17 mouse cellular contexts compared by ENCODE assay signal in the genomic region with DNA sequence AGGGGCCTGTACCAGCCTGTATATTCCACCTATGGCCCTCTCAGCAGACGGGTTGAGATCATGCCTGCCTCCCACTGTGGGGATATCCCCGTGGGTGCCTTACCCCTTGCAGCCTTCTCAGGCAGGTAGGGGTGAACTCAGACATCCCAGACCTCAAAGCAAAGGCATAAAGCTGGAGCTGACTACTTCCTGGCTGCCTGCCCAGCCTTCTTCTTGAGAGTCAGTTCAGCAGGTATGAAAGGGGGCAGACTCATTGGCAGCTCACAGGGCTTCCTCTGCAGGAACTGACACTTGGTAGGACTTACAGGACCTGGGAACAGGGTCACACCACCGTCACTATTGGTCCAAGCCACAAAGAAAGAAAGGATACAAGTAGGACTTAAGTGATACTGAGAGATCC.
"Had no signal": no experiment of that assay in that cellular context is flagged by ENCODE, and none has a peak within 500 bp of the region (broad histone marks: within the 10 kb centered on the region; RNA-seq: fewer than 3 reads in every experiment).

No protein-coding gene starts in this region.

- H3K4me1 ChIP-seq: liver, embryonic 12.5 days; liver, embryonic 15.5 days had no signal

- ATAC-seq: intestine, postnatal 0 days; liver, embryonic 12.5 days; midbrain, embryonic 15.5 days had no signal

- H3K4me3 ChIP-seq: layer of hippocampus, adult 2 months; limb, embryonic 10.5 days; limb, embryonic 13.5 days; liver, embryonic 12.5 days; liver, embryonic 15.5 days; midbrain, embryonic 12.5 days; midbrain, embryonic 15.5 days; neural tube, embryonic 12.5 days; neural tube, embryonic 15.5 days had no signal

- H3K27me3 ChIP-seq: limb, embryonic 13.5 days; liver, embryonic 15.5 days; neural tube, embryonic 12.5 days had no signal

- H3K27ac ChIP-seq: kidney, postnatal 0 days; layer of hippocampus, adult 2 months; limb, embryonic 10.5 days; limb, embryonic 13.5 days; liver, embryonic 12.5 days; liver, embryonic 15.5 days; macrophage; midbrain, embryonic 12.5 days; midbrain, embryonic 15.5 days; neural tube, embryonic 12.5 days; neural tube, embryonic 15.5 days had no signal

- H3K9me3 ChIP-seq: limb, embryonic 10.5 days; limb, embryonic 13.5 days; liver, embryonic 12.5 days; liver, embryonic 15.5 days; midbrain, embryonic 12.5 days; midbrain, embryonic 15.5 days; neural tube, embryonic 12.5 days; neural tube, embryonic 15.5 days had no signal

- H3K4me2 ChIP-seq: limb, embryonic 13.5 days; liver, embryonic 12.5 days; liver, embryonic 15.5 days; lung, embryonic 14.5 days; midbrain, embryonic 12.5 days; midbrain, embryonic 15.5 days; neural tube, embryonic 12.5 days; neural tube, embryonic 15.5 days had no signal

- DNase-seq: kidney, adult 8-10 months; layer of hippocampus, adult 9-11 months; liver; lung, embryonic 14.5 days; thymus, postnatal 25 days had no signal

- H3K9ac ChIP-seq: limb, embryonic 13.5 days; liver, embryonic 12.5 days; liver, embryonic 15.5 days; lung, embryonic 14.5 days; midbrain, embryonic 12.5 days; midbrain, embryonic 15.5 days; neural tube, embryonic 12.5 days; neural tube, embryonic 15.5 days had no signal

- H3K36me3 ChIP-seq: limb, embryonic 10.5 days; limb, embryonic 13.5 days; liver, embryonic 12.5 days; liver, embryonic 15.5 days; midbrain, embryonic 12.5 days; midbrain, embryonic 15.5 days; neural tube, embryonic 12.5 days; neural tube, embryonic 15.5 days had no signal
